Mouse (Mus musculus) G1E-ER4 (cell line): ENCODE measurements around the gene 4933427D14Rik. TPM values are rescaled to one million over a fixed set of nuclear protein-coding genes. Genes with fewer than 3 reads are reported as not detected.

Experiments used
- GATA1 ChIP-seq: IDR thresholded peaks from one replicate; pipeline ENCODE4 v1.8.0; 2012; ENCODE audit warnings: low read length, inconsistent platforms
- polyA plus RNA-seq: library from polyadenylated mRNA; stranded (reverse); fragments of >175 nt; gene quantifications from 2 replicates; pipeline ENCODE4 v1.2.3, GENCODE M21; 2012

The 4933427D14Rik gene
- polyA plus RNA-seq, 1 experiment: 2.4 TPM

- no peak for TF ChIP-seq GATA1
Observed at GRCm38 (mm10) chr11:72132266-72132665, 75.0 kb downstream of the 4933427D14Rik start.

DNA sequence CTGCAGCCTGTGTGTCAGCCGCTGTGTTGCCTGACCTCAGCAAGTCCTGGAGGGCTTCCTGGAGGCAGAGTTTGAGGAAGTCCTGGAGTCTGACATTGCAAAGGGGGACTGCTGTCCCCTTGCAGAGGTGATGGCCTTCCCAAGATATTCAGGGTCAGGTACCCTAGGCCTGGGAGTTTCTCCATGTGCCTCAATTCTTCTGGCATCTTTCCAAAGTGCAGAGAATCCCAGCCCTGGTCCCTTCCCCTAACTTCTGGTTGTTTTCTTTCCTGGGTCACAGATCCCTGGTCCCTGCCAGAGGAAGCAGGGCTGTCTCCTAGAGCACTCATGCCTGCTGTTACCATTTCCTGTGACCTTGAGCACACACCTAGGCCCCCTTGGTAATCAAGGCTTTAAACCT lies 75.6 kb downstream of the 4933427D14Rik start:
- no peak for TF ChIP-seq GATA1

DNA sequence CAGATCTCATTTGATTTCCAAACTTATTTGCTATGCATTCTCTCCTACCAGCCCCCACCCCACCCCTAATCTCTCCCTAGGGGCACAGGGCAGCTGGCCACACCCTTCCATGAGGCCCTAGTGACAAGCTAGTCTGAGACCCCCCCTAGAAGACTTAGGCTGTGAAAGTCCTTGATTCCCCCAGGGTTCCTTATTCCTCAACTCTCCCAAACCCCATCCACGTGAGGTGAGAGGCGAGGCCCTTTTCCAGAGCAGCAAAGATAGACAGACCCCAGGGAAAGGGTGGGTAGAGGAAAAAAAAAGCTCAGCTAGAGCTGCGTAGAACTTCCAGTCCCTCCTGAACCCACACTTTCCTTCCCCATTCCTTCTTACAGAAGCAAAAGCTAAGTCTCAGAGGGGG lies 76.4 kb downstream of the 4933427D14Rik start:
- no peak for TF ChIP-seq GATA1

DNA sequence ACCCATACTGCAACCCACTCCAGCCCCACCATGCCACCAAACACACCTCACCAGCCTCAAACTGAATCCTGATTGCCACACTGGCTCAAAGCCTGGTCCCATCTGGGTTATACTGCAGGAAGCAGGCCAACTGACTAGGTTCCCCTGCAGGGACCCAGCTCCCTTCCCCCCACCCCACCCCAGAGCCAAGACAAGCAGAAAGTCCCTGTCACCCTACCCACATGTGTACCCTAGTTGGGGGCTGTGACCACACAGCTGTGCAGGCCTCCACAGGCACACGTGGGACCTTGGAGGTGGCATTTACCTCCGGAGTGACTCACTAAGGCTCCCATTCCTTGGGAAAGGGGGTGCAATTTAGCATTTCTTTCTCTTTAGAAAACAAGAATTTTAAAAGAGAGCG lies 76.8 kb downstream of the 4933427D14Rik start:
- no peak for TF ChIP-seq GATA1

DNA sequence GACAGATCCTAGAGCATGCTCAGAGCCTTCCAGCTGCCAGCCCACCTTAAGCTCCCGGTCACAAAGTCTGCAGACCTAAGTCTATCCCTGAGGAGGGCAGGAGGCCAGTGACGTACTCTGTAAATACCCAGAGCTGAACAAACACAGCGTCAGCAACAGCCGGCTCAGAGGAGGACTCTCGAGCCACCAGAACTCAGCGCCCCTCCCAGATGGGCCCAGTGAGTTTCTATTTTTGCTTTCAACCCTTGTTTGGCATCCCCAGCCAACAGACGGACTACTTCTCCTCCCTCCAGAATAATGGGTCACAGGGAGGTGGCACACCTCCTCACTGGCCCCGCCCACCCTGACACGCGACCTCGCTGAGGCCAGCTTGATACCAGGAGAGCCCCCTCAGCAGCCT lies 77.2 kb downstream of the 4933427D14Rik start:
- no peak for TF ChIP-seq GATA1

GRCm38 (mm10) chr11:72129032-72129894 lies 78.0 kb downstream of the 4933427D14Rik start:
- no peak for TF ChIP-seq GATA1

- TF ChIP-seq GATA1: no peak
Observed at GRCm38 (mm10) chr11:72127450-72128189, 79.6 kb downstream of the 4933427D14Rik start.

GRCm38 (mm10) chr11:72125781-72126180 lies 81.5 kb downstream of the 4933427D14Rik start:
- TF ChIP-seq GATA1: no peak

GRCm38 (mm10) chr11:72123531-72123930 lies 83.7 kb downstream of the 4933427D14Rik start:
- no peak for TF ChIP-seq GATA1

DNA sequence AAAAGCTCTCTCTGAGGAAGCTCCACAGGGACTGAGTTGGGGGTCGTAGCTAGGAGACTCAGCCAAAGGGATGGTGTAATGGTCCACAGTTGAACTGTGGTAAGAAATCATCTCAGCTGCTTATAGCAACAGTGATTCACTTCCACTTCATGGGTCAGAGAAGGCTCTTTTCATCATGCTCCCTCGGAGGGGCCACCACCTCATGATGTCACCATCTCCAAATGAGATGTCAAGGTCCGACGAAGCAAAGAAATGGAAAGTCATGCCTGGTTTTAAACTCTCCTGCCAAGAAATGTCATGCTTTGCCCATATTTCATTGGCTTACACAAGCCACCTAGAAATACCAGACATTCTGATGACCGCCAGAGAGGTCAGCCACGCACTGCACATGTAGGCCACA lies 86.9 kb downstream of the 4933427D14Rik start:
- TF ChIP-seq GATA1: no peak

DNA sequence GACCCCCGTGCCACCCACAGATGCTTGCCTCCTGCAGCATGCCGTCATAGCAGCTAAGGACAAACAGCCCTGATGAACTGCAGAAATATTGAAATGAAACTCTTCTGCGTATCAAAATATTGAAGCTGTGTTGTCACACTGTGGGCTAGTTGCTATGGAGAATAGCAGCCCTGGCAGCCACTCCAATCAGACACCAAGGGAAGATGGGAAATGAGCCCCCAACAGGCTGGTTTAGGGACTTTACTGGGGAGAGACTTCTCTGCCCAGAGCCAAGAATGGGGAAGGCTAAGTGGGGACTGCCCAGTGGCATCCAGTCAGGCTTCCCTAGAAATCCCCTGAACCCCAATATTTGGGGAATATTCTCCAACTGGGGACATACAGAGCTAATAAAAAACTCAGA lies 88.6 kb downstream of the 4933427D14Rik start:
- TF ChIP-seq GATA1: no peak

GRCm38 (mm10) chr11:72113296-72113695 lies 94.0 kb downstream of the 4933427D14Rik start:
- TF ChIP-seq GATA1: no peak

DNA sequence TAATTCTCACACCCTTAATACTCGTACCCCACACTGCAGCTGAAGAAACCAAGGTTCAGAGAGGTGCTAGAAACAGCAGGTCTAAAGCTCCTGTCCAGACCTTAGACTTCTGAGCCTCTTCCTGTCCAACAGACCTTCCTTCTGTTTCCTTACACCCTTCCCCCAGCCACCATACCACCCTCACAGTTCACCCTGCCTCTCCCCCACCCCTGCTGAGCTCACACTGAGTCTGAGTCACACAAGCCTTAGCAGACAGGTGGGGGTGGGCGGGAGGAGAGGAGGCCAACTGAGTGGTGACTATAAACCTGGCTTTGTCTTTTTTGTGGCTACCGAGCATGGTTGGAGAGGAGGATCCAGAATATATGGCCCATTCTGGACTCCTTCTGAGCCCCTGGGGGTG lies 96.5 kb downstream of the 4933427D14Rik start:
- no peak for TF ChIP-seq GATA1

GRCm38 (mm10) chr11:72104223-72104622 lies 103.0 kb downstream of the 4933427D14Rik start:
- no peak for TF ChIP-seq GATA1

Other genes starting within 250 kb of the 4933427D14Rik start
- not detected in 2 replicates for gene Aipl1, start 169.9 kb downstream of the 4933427D14Rik start, polyA plus RNA-seq
- not detected in 2 replicates for gene Pimreg, start 165.4 kb downstream of the 4933427D14Rik start, polyA plus RNA-seq
- gene Pitpnm3, start 71.7 kb downstream of the 4933427D14Rik start, polyA plus RNA-seq: not detected in 2 replicates
- 0.29 and 0.30 TPM in 2 replicates for gene Gm43951, start 619 bp downstream of the 4933427D14Rik start, polyA plus RNA-seq
- gene Txndc17, start 88 bp upstream of the 4933427D14Rik start, polyA plus RNA-seq: 25.6 and 28.7 TPM in 2 replicates
- gene Med31, start 8.1 kb upstream of the 4933427D14Rik start, polyA plus RNA-seq: 0.43 and 0.63 TPM in 2 replicates
- not detected in 2 replicates for gene Slc13a5, start 59.8 kb upstream of the 4933427D14Rik start, polyA plus RNA-seq
- gene Xaf1, start 94.2 kb upstream of the 4933427D14Rik start, polyA plus RNA-seq: not detected in 2 replicates
- not detected in 2 replicates for gene Fbxo39, start 107.0 kb upstream of the 4933427D14Rik start, polyA plus RNA-seq
- not detected in 2 replicates for gene Tekt1, start 155.0 kb upstream of the 4933427D14Rik start, polyA plus RNA-seq
- gene Smtnl2, start 204.3 kb upstream of the 4933427D14Rik start, polyA plus RNA-seq: not detected in 2 replicates
- gene Ggt6, start 228.1 kb upstream of the 4933427D14Rik start, polyA plus RNA-seq: not detected in 2 replicates
- gene Mybbp1a, start 233.9 kb upstream of the 4933427D14Rik start, polyA plus RNA-seq: 201 and 283 TPM in 2 replicates